Mouse (Mus musculus): ENCODE results near the gene Amh.

Amh gene

GRCm38 (mm10) chr10:80787517-80787916 lies 17.5 kb upstream of the Amh start:
- no peak for DNase-seq (ENCODE audit: low spot score)

GRCm38 (mm10) chr10:80790761-80791404 lies 14.2 kb upstream of the Amh start:
- DNase-seq (ENCODE audit: low spot score): no peak

- DNase-seq (ENCODE audit: low spot score): no peak
Observed at GRCm38 (mm10) chr10:80791476-80792174, 13.4 kb upstream of the Amh start.

GRCm38 (mm10) chr10:80792175-80793032 lies 12.6 kb upstream of the Amh start:
- DNase-seq (ENCODE audit: low spot score): no peak

GRCm38 (mm10) chr10:80793033-80793784 lies 11.8 kb upstream of the Amh start:
- DNase-seq (ENCODE audit: low spot score): no peak

- no peak for DNase-seq (ENCODE audit: low spot score)
Observed at GRCm38 (mm10) chr10:80793803-80794202, 11.2 kb upstream of the Amh start.

DNA sequence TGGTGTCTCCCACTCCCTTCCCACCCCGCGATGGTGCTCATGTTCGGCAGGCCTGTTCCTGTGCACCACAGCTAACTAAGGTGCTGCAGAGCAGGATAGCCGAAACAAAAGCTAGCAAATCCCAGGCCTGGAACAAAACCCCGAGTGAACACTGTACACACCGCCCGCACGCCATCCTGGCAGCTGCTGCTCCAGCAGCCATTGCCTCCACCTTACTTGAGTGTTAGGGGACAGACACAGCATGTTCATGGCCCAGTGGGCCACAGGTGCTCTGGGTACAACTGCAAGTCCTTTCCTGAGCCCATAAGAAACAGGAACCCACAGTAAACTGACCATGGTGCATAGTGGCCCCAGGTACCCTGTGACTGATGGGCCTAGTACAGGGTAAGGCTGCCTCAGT lies 10.3 kb upstream of the Amh start:
- no peak for DNase-seq (ENCODE audit: low spot score)

- DNase-seq (ENCODE audit: low spot score): no peak
Observed at GRCm38 (mm10) chr10:80796307-80796848, 8.7 kb upstream of the Amh start.

DNA sequence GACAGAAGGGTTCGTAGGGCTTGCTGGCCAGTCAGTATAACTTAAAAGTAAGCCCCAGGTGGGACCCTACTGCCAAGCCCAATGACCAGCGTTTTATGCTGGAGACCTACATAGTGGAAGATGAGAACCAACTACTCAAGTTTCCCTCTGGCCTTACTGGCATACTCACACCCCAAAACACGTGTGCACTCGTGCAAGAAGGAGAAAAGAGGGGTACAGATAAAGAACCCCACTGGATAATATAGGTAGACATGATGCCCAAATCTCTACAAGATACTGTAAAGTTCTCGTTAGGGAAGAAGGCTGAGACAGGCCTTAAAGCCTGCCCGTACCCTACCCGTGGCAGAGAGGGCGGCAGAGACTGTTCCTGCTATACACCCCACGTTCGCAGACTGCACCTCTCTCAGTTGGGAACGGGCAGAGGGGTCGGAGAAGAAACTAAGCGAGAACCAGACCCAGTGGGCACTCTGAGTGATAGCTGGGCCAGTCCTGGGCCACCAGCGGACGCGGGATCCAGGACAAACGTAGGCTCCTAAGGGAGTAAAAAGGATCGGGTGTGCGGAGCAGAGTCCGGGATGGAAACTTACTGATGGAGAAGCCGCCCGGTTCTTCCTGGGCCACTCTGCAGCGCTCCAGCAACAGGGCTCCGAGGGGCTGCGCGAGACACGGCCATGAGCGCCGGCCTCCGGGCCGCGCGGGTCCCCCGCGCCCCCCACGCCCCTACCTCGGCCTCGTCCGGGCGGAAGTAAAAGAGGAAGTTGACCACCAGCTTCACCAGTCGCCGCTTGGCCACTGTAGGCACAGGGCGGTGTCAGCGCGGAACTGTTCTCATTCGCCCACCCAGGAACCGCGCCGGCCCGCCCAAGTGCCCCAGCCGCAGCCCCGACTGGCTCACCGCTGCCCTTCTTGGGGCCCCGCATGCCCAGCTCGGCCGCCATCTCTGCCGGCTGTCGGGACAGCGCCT lies 7.6 kb upstream of the Amh start:
- DNase-seq (ENCODE audit: low spot score): no peak

GRCm38 (mm10) chr10:80798150-80799006 lies 6.7 kb upstream of the Amh start, which contains the start of the genes Sf3a2 and Plekhj1:
TSS of gene Sf3a2 (plus strand) at chr10:80798198.
TSS of gene Plekhj1 (minus strand) at chr10:80798626.
- peak; percentile 98 for DNase-seq (ENCODE audit: low spot score)

DNA sequence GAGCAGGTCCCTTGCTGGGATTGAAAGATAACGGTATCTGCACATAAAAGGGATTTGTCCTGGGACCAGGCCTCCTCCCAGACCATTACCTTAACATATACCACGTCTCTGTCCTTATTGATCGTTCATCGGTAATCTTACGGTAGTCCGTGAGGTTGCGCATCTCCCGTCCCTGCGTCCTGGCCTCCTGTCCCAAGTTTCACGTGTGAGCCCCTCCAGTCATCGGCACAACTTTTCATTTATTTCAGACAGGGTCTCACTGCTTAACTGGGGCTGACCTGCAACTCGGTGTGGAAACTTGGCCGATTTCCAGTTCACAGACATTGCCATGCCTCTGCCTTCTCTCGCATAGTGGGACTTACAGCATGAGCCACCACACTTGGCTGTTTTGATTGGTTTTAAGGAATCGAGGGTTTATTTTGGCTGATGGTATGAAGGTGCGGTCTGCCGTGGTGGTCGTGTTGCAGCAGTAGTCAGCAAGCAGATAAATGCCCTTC lies 5.9 kb upstream of the Amh start:
- no peak for DNase-seq (ENCODE audit: low spot score)

GRCm38 (mm10) chr10:80802204-80802912 lies 2.7 kb upstream of the Amh start:
- no peak for DNase-seq (ENCODE audit: low spot score)

DNA sequence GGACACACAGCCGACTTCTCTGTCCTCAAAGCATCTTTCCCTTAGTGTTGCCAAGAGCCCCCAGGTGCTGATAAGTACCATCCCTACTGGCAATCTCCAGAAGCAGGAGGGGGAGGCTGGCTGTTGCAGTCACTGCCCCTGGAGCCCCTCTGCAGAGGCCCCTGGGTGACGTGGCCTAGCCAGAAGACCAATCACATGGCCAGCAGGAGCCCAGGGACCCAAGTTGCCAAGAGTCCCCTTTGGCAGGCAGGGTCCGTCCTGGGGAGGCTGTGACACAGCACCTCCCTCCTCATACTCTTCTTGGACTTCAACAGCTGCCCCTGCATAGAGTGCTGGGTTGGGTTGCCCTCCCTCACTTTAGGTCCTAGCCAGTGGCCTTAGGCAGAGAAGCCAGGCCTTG lies 2.0 kb upstream of the Amh start:
- no peak for DNase-seq (ENCODE audit: low spot score)

DNA sequence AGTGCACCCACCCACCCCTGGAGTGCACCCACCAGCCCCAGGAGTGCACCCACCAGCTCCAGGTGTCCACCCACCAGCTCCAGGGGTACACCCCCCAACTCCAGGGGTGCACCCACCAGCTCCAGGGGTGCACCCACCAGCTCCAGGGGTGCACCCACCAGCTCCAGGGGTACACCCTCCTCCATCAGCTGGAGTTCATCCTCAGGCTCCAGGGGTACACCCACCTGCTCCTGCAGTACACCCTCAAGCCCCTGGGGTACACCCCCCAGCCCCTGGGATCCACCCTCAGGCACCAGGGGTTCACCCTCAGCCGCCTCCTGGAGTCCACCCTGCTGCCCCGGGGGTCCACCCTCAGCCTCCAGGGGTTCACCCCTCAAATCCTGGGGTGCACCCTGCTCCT lies 703 bp upstream of the Amh start:
- DNase-seq (ENCODE audit: low spot score): no peak

- DNase-seq (ENCODE audit: low spot score): no peak
Observed at GRCm38 (mm10) chr10:80805322-80805721, 279 bp downstream of the Amh start.

DNA sequence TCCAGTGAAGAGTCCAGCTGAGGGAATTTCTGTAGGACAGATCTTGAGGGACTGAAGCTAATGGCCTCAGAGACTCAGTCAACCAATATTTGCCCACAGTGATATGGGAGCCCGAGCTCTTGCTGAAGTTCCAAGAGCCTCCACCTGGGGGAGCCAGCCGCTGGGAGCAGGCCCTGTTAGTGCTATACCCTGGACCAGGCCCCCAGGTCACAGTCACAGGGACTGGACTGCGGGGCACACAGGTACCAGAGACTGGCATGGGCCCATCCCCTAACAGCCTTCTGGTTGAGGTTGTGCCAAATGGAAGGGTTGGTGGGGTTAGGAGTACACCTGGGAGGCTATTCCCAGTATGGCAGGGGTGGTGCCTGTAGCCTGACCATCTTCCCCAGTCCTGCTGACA lies 882 bp downstream of the Amh start:
- DNase-seq (ENCODE audit: low spot score): peak; percentile 85

GRCm38 (mm10) chr10:80806341-80807056 lies 1.5 kb downstream of the Amh start:
- DNase-seq (ENCODE audit: low spot score): peak; percentile 23

DNA sequence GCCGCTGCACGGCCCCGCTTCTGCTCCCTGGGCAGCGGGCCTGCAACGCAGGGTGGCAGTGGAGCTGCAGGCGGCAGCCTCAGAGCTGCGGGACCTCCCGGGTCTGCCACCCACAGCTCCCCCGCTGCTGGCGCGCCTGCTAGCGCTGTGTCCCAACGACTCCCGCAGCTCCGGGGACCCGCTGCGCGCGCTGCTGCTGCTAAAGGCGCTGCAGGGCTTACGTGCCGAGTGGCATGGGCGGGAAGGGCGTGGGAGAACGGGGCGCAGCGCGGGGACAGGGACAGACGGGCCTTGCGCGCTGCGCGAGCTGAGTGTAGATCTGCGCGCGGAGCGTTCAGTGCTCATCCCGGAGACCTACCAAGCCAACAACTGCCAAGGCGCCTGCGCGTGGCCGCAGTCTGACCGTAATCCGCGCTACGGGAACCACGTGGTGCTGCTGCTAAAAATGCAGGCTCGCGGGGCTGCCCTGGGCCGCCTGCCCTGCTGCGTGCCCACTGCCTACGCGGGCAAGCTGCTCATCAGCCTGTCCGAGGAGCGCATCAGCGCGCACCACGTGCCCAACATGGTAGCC lies 2.1 kb downstream of the Amh start:
- peak; percentile 81 for DNase-seq (ENCODE audit: low spot score)

All from retina, embryonic 14.5 days (tissue).